Mouse (Mus musculus): Measurements from ENCODE around the gene Nutm1.

DNA sequence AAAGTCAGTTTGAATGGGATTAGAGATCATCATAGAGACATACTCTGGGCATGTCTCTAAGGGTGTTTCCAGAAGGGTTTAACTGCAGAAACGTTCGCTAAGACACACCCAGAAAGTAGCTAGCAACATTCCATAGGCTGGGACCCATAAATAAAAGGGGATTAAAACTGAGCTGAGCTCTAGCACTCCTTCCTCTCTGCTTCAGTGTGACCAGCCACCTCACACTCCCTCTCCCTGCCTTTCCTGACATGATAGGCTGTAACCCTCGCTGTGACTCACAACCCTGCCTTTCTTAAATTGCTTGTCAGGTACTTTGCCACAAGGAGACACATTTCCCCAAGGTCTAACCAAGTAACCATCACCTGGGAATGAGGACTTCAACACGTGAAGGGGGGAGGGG is 21.1 kb downstream of the Nutm1 start:
- TF ChIP-seq CTCF (IDR thresholded peaks at IDR 0.05; ENCODE audit: low read depth, low read length) (no peak), POLR2A (IDR thresholded peaks at IDR 0.05; ENCODE audit: insufficient read depth, low read length) (no peak)
